Mouse (Mus musculus): ENCODE measurements at regions not wholly inside any gene's neighbourhood (a gene's known extent, or its start where the extent isn't known, plus 50 kb on each side); places are given as distances from the start of the nearest gene placed in this dataset.

DNA sequence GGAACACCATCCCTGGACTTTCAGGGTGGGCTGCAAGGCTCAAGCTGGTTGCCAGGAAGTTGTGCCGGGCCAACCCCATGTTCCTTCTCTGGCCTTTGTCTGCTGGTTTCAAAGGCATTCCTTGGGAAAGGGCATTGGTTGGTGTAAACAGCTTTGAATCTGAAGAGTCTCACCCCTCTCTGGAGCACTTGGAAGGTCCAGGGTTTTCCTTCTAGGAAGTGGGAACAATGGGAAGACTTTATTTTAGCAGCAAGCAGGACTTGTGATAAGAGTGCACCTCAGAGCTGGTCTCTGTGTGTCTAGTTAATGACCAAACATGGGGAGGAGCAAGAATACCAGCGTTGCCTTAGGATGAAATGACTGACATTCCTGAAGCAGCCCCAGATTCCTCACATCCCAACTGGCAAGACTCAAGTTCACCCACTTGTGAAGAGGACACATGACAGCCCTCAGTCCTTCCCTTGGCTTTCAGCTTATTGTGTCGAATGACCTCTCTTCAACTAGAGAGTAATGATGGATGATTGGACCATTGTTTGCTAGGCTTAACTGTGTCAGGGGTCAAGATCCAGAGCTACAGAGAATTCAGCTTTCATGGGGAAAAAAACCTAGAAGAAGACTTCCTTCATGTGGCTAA is 180.1 kb downstream of the Gm10260 start:
- TF ChIP-seq POLR2A (IDR thresholded peaks at IDR 0.05; ENCODE audit: control insufficient read depth, low read depth, low read length), result no peak
- no peak for TF ChIP-seq CTCF (IDR thresholded peaks at IDR 0.05; ENCODE audit: control insufficient read depth, insufficient read depth, insufficient replicate concordance, low read depth, low read length)
- Histone ChIP-seq H3K27ac (ENCODE audit: control insufficient read depth, insufficient read depth, low read depth, low read length) (no peak overlapping the region), H3K27me3 (ENCODE audit: control insufficient read depth, insufficient read depth, low read length) (no peaks in the 10 kb centered on the region), H3K4me1 (ENCODE audit: control insufficient read depth, insufficient read depth, low read length) (peaks cover 2% of the 10 kb centered on the region; the same call in 1 of the 2 replicates), H3K36me3 (ENCODE audit: control insufficient read depth, insufficient read depth, low read length) (no peaks in the 10 kb centered on the region), H3K4me3 (ENCODE audit: control insufficient read depth, low read depth, low read length) (no peak overlapping the region)

DNA sequence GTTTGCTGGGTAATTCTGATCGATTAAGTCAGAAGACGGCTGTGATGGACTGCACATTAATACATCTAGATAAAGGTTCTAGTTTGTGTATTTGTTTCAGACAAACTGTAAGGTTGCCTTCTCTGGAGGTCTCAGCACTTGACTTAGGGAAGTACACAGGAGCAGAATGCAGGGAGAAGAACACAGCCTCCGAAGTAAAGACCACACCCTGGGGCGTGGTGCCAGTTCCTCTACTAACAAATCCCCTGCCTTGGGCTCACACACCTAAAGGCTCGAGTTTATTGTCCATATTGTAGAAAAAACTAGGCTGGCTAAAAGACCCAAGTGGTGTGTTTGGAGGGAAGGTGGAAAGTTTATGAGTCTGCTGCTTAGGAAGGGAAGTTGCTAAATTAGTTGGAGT is 181.8 kb downstream of the Gm10260 start:
- no peak overlapping the region for H3K4me3 ChIP-seq (ENCODE audit: control insufficient read depth, low read depth, low read length)
- no peaks in the 10 kb centered on the region for H3K27me3 ChIP-seq (ENCODE audit: control insufficient read depth, insufficient read depth, low read length)
- no peak overlapping the region for H3K27ac ChIP-seq (ENCODE audit: control insufficient read depth, insufficient read depth, low read depth, low read length)
- no peaks in the 10 kb centered on the region for H3K36me3 ChIP-seq (ENCODE audit: control insufficient read depth, insufficient read depth, low read length)
- TF ChIP-seq CTCF (IDR thresholded peaks at IDR 0.05; ENCODE audit: control insufficient read depth, insufficient read depth, insufficient replicate concordance, low read depth, low read length) (no peak), POLR2A (IDR thresholded peaks at IDR 0.05; ENCODE audit: control insufficient read depth, low read depth, low read length) (no peak)
- H3K4me1 ChIP-seq (ENCODE audit: control insufficient read depth, insufficient read depth, low read length), result no peaks in the 10 kb centered on the region

DNA sequence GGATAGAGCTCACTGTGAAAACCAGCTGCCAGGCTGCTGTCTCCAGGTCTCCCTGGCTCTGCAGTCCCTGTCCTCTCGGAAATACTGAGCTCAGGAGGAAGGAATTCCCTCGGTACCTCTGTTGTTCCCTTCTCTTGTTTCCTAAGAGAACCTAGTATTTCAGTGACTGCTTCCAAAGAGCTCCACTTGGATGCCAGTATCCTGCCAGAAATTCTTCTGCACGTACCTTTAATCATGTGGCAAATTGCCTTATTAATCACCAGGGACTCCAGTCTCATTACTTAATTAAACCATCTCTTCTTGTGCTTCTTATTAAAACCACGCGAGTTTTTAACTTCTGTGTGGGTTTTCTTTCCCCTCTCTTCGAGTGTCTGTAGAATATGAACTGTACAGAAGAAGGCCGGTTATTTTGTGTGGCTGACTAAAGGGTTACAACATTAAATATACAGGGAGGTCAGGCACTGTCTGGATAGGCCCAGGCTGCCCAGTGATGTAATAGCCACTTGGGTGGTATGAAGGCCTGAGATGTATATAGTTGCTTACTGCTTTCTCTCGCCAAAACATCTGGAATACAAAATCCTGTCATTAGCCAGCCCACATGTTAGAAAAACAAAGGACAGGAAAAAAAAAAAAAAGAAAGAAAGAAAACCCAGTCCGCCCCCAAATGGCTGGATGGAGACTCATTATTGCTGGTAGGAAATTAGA is 183.2 kb downstream of the Gm10260 start:
- H3K4me1 ChIP-seq (ENCODE audit: control insufficient read depth, insufficient read depth, low read length), result no peaks in the 10 kb centered on the region
- no peaks in the 10 kb centered on the region for H3K36me3 ChIP-seq (ENCODE audit: control insufficient read depth, insufficient read depth, low read length)
- no peak overlapping the region for H3K27ac ChIP-seq (ENCODE audit: control insufficient read depth, insufficient read depth, low read depth, low read length)
- H3K27me3 ChIP-seq (ENCODE audit: control insufficient read depth, insufficient read depth, low read length), result no peaks in the 10 kb centered on the region
- TF ChIP-seq CTCF (IDR thresholded peaks at IDR 0.05; ENCODE audit: control insufficient read depth, insufficient read depth, insufficient replicate concordance, low read depth, low read length) (no peak), POLR2A (IDR thresholded peaks at IDR 0.05; ENCODE audit: control insufficient read depth, low read depth, low read length) (no peak)
- no peak overlapping the region for H3K4me3 ChIP-seq (ENCODE audit: control insufficient read depth, low read depth, low read length)

DNA sequence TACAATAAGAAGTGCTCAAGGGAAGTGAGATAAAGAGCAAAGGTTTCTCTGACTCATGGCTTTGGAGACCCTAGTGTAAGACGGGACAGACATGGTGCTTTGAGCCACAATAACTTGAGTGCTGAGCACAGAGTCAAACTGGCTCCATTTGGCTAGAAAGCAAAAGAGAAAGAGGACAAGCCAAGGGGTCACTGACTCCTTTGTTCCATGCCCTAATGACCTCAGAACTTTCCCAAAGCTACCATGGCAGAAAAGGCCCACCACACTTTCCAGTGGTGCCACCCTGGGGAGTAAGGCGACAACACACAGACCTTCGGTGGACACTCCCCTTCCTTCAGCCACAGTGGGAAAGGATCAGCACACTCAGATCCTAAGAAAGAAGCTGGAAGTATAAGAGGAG is 186.8 kb downstream of the Gm10260 start:
- H3K4me3 ChIP-seq (ENCODE audit: control insufficient read depth, low read depth, low read length), result no peak overlapping the region
- no peaks in the 10 kb centered on the region for H3K36me3 ChIP-seq (ENCODE audit: control insufficient read depth, insufficient read depth, low read length)
- no peaks in the 10 kb centered on the region for H3K27me3 ChIP-seq (ENCODE audit: control insufficient read depth, insufficient read depth, low read length)
- no peaks in the 10 kb centered on the region for H3K4me1 ChIP-seq (ENCODE audit: control insufficient read depth, insufficient read depth, low read length)
- H3K27ac ChIP-seq (ENCODE audit: control insufficient read depth, insufficient read depth, low read depth, low read length), result no peak overlapping the region
- TF ChIP-seq CTCF (IDR thresholded peaks at IDR 0.05; ENCODE audit: control insufficient read depth, insufficient read depth, insufficient replicate concordance, low read depth, low read length), result no peak
- TF ChIP-seq POLR2A (IDR thresholded peaks at IDR 0.05; ENCODE audit: control insufficient read depth, low read depth, low read length), result no peak

DNA sequence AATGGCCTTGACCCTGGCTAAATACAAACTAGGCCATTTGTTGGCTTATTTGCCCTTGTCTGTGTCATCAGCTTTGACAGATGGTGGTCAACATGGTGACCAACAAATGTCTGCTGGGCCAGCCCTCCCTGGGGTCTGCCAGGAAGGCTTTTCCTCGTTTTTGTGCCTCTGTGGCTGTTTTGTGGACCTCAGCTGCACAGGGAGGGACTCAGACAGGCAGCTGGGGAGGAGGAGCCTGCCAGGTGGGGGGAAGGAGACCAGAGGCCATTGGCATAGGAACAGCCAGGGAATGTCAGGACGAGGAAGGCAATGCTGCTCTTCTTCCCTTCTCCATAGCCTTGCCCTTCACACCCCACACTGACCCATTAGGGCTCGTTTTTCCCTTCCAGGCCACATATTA is 188.1 kb downstream of the Gm10260 start:
- Histone ChIP-seq H3K27ac (ENCODE audit: control insufficient read depth, insufficient read depth, low read depth, low read length) (no peak overlapping the region), H3K27me3 (ENCODE audit: control insufficient read depth, insufficient read depth, low read length) (no peaks in the 10 kb centered on the region), H3K4me1 (ENCODE audit: control insufficient read depth, insufficient read depth, low read length) (no peaks in the 10 kb centered on the region), H3K4me3 (ENCODE audit: control insufficient read depth, low read depth, low read length) (no peak overlapping the region), H3K36me3 (ENCODE audit: control insufficient read depth, insufficient read depth, low read length) (no peaks in the 10 kb centered on the region)
- no peak for TF ChIP-seq CTCF (IDR thresholded peaks at IDR 0.05; ENCODE audit: control insufficient read depth, insufficient read depth, insufficient replicate concordance, low read depth, low read length)
- TF ChIP-seq POLR2A (IDR thresholded peaks at IDR 0.05; ENCODE audit: control insufficient read depth, low read depth, low read length), result no peak

DNA sequence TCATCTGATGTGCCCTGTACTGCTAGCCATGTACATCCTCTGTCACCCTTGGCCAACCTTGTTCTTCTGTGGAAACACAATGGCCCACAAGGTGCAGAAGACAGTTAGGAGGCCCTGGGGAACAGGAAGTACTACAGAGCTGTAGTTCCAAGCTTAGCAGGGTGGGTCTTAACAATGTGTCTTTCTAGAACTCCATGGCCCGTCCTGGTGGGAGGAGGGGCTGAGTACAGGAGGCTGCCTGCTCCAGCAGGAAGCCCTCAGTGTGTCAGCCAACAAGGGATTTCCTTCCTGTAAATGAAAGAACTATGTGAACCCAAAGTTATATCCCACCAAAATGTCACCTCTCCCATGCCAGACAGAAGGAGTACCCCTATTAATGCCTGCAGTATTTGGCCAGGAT is 190.4 kb downstream of the Gm10260 start:
- H3K4me3 ChIP-seq (ENCODE audit: control insufficient read depth, low read depth, low read length), result no peak overlapping the region
- H3K36me3 ChIP-seq (ENCODE audit: control insufficient read depth, insufficient read depth, low read length), result no peaks in the 10 kb centered on the region
- no peaks in the 10 kb centered on the region for H3K27me3 ChIP-seq (ENCODE audit: control insufficient read depth, insufficient read depth, low read length)
- TF ChIP-seq CTCF (IDR thresholded peaks at IDR 0.05; ENCODE audit: control insufficient read depth, insufficient read depth, insufficient replicate concordance, low read depth, low read length), result no peak
- no peak for TF ChIP-seq POLR2A (IDR thresholded peaks at IDR 0.05; ENCODE audit: control insufficient read depth, low read depth, low read length)
- H3K27ac ChIP-seq (ENCODE audit: control insufficient read depth, insufficient read depth, low read depth, low read length), result no peak overlapping the region
- H3K4me1 ChIP-seq (ENCODE audit: control insufficient read depth, insufficient read depth, low read length), result no peaks in the 10 kb centered on the region

DNA sequence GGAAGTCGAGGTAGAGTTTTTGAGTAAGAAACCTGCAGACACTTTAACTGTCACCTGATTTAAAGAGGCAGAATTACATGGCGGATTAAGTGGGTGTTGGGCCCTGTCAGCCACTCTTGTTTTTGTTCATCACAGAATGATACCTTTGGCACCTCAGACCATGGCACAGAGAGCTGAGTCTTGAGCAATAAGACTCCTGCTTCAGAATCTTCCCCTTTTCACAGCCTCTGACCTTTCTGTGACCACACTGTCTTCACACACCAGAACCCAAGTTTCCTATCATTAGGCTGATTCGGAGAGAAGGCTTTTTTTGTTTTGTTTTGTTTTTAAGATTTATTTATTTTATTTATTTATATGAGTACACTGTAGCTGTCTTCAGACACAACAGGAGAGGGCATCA is 192.8 kb downstream of the Gm10260 start:
- H3K27me3 ChIP-seq (ENCODE audit: control insufficient read depth, insufficient read depth, low read length), result no peaks in the 10 kb centered on the region
- no peak overlapping the region for H3K4me3 ChIP-seq (ENCODE audit: control insufficient read depth, low read depth, low read length)
- H3K4me1 ChIP-seq (ENCODE audit: control insufficient read depth, insufficient read depth, low read length), result no peaks in the 10 kb centered on the region
- H3K36me3 ChIP-seq (ENCODE audit: control insufficient read depth, insufficient read depth, low read length), result no peaks in the 10 kb centered on the region
- no peak for TF ChIP-seq CTCF (IDR thresholded peaks at IDR 0.05; ENCODE audit: control insufficient read depth, insufficient read depth, insufficient replicate concordance, low read depth, low read length)
- no peak for TF ChIP-seq POLR2A (IDR thresholded peaks at IDR 0.05; ENCODE audit: control insufficient read depth, low read depth, low read length)
- no peak overlapping the region for H3K27ac ChIP-seq (ENCODE audit: control insufficient read depth, insufficient read depth, low read depth, low read length)
